Mouse (Mus musculus) liver, postnatal 0 days (tissue): ENCODE results near the gene Ndel1.

ENCODE experiments used
- CTCF ChIP-seq: sonication (generic); IDR thresholded peaks from 2 replicates; pipeline ENCODE4 v1.5.1; 2016; ENCODE audit warnings: antibody characterized with exemption, low read depth
- EP300 ChIP-seq: IDR thresholded peaks from 2 replicates; pipeline ENCODE4 v1.6.1; 2016; ENCODE audit warnings: antibody characterized with exemption, low read depth, mild to moderate bottlenecking

DNA sequence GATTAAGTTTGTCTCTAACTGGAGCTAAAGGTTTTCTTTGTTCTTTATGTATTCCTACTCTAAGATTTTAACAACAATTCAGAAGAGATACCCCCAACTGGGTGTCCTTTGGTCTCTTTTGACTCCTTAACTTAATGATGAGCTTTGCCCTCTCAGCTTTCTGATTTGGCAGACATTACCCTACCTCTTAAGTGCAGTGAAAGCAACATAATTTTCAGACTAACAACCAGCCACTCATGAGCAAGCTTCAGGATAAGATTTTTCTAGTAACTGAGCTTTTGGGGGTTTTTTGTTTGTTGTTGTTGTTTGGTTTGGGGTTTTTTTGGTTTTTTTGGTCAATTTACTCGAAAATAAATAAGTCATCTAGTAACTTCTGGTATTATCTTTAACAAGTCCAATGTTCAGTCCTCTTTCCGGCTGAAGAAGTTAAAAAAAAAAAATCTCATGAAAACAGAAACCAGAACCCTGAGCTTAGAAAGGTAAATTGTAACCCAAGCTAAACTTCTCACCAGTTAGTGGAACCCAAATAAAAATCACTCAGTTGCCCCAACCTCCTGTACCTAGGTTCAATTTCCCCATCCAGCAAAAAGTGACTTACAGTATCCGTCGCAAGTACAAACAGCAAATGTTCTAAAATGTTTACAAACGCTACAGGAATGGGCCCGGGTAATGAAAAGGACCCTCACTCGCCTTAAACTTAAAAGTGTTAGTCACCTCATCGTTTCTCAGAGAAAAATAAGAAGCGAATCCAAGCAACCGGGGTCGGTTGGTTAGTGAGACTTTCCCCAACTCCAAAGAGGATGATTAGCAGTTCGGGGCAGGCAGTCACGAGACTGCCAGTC lies 19.8 kb downstream of the Ndel1 start:
- TF ChIP-seq CTCF, result no peak
- TF ChIP-seq EP300, result no peak
